Mouse (Mus musculus) left cerebral cortex, adult 9 months (tissue): Measurements from ENCODE around the gene Aagab.

Experiments
- DNase-seq, 2 experiments: peaks; one replicate each; pipeline ENCODE4 v3.0.0; 2022; ENCODE audit warnings: low spot score in 2 of 2

The Aagab gene

GRCm38 (mm10) chr9:63672797-63673493, 70.5 kb downstream of the Aagab start:
- no peak for DNase-seq

- no peak for DNase-seq
Observed at GRCm38 (mm10) chr9:63673494-63673805, 71.0 kb downstream of the Aagab start.

GRCm38 (mm10) chr9:63674613-63675012, 72.2 kb downstream of the Aagab start:
- DNase-seq: no peak

DNA sequence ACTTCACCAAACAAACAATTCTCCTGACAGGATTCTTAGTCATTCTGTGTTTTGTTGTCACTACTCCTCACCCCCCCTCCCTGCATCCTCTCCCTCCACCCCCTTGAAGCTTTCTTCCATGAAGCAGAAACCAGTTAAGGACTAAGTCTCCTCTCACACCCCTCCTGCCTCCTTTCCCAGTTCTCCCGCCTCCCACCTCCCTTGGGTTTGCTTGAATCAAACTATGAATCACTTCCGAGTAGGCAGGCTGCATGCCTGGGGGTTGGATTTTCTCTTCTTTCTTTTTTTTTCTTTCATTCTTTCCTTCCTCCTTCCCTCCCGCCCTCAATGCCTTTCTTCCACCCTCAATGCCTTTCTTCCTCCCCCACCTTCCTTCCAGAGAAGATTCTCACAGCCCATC, 75.2 kb downstream of the Aagab start:
- DNase-seq: peak; percentile 20 to 67

GRCm38 (mm10) chr9:63678076-63678475, 75.6 kb downstream of the Aagab start:
- DNase-seq: no peak

DNA sequence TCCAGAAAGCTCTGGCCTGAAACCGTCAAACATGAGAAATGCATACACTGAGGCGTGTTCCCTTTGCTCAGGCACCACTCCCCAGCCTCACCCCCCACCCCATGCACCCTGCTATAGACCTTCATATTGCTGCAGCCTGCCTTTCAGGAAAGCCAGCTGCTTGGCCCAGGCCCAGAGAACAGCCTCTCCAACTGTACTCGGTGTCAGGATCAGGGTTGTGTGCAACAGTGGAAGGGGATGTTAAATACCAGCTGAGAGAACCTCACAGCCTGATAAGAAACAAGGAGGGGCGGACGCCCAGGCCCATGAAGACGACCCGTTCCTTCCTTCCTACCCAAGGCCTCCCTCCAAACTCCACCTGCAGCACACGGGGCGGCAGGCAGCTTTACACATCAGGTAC, 79.8 kb downstream of the Aagab start:
- DNase-seq: no peak

GRCm38 (mm10) chr9:63682943-63683342, 80.5 kb downstream of the Aagab start:
- DNase-seq: no peak

DNA sequence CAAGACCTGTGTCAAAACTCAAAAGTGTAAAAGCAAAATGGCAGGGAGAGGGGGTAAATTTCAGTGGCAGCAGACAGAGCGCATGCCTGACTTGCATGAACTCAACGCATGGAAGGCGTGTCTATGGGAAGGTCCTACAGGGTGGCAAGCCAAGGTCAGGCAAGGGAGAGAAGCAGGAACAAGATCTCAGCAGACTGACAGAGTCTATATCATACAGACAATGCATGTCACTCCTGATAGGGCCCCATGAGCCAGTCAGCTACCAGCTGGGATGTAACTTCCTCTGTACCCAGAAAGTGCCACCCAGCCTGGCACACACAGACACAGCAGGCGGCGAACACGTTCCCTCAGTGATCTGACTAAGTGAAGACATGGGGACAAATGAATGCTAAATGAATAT, 81.8 kb downstream of the Aagab start:
- no peak for DNase-seq

DNA sequence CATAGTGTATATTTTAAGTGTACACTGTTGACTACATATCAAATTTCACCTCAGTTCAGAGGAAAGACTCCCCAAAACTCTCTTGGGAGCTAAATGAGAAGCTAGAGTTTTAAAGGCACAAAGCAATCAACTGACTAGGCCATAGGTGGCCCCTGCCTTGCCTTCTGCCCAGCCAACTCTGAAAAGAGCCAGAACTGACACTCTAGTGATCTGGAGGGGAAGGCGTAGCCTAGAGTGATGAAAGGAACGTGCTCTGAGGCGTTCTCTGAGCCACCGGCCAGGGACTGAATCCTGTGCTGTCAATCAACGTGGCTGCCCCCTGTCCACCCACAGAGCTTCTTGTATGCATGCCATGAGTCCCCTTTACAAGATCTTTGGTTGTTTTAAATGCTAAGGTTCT, 82.9 kb downstream of the Aagab start:
- no peak for DNase-seq

DNA sequence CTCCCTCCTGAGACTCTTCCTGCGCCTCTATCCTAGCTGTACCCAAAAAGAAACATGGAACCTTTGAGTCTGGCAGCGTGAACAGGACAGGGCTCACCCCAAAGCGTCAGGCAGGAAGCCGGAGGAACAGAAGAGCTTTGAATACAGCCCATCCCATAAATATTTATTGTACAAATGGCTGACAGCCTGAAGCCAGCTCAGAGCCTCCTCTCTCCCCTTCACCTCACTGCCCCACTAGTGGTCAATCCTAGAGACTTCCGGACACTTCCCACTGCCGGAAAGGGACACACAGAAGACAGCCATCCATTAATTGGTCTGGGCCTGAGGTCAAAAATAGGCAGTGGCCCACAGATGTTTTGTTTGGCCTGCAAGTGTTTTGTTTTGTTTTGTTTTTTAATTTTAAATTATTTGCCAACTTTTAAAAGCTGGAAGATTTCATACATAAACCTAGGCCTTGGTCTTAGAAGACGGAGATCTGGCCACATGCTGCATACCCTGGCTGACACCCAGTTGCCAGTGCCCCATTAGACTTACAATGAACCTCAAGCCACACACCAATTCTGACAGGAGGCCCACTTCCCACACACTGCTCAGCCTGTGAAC, 85.1 kb downstream of the Aagab start:
- DNase-seq: no peak

DNA sequence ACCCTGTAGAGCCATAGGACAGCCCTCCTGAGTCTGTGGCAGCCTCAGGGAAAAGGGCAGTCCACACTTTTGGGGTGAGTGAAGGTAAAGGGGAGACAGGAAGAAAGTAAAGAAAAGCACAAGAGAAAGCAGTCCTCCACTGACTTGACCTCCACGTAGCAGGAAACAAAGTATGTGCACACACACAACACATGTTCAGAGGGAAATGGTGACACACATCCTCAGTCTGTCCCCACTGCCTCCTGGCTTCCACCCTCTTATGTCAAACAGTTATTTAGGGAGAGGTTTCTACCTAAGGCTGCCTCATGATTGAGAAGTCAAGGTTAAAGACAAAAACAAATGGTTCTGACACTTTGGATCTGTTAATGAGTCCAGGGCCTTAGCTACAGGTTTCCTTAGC, 88.1 kb downstream of the Aagab start:
- DNase-seq: no peak

DNA sequence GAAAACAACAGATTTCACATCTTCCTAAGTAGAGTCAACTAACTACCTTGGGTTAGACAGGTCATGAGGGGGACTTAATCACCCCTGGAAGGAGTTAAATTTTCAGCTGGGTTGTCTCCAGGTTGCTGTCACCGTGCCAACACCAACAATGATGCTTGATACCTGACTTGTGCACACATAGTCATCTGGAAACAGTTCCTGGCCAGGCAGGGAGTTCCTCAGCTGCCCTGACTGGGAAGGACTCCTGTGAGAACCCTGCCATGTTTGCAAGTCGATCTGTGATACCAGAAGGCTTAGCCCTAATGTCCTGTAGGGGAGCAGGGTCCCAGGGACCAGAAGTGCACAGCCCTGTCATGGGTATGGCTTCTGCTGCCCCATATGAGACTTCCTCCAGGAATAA, 89.5 kb downstream of the Aagab start:
- DNase-seq: no peak
